Mouse (Mus musculus) cerebellum, adult 2 months (tissue): ENCODE results near the gene Bcap29.

Source experiments
- CTCF ChIP-seq: fragments of 200-500 bp; IDR thresholded peaks from 2 replicates; pipeline ENCODE4 v1.5.1; 2011; ENCODE audit warnings: low read depth, mild to moderate bottlenecking, control low read depth, low read length, moderate library complexity, borderline replicate concordance; ENCODE audit not compliant: insufficient read depth
- POLR2A ChIP-seq: fragments of 200-500 bp; IDR thresholded peaks from 2 replicates; pipeline ENCODE4 v1.6.1; 2011; ENCODE audit warnings: low read length, control low read depth, borderline replicate concordance; ENCODE audit not compliant: insufficient read depth

GRCm38 (mm10) chr12:31633970-31634342 is 502 bp downstream of the Bcap29 start:
- TF ChIP-seq CTCF: no peak
- no peak for TF ChIP-seq POLR2A
